Mouse (Mus musculus) heart, embryonic 14.5 days (tissue): ENCODE data around the gene Zan. TPM values are rescaled to one million over a fixed set of nuclear protein-coding genes. Genes with fewer than 3 reads are reported as not detected.

ENCODE experiments used
- ATAC-seq: fragments of 200-750 bp; cut with Nextera tagmentation; 2 replicates; pipeline ENCODE4 v1.8.0; 2017; ENCODE audit warnings: low read depth, moderate TSS enrichment; ENCODE audit not compliant: insufficient number of reproducible peaks, insufficient read depth, low FRiP score
- H3K27ac ChIP-seq, 2 experiments: fragments of 200-500 bp in 1 of 2; fragments of 300-500 bp in 1 of 2; sonication (generic) in 1 of 2; replicated peaks in 1 of 2; 2 replicates each; pipeline ENCODE4 v1.5.1; 2012 to 2014; ENCODE audit warnings: low read depth in 2 of 2, low read length in 2 of 2, control low read depth in 1 of 2, mild to moderate bottlenecking in 1 of 2, mixed read lengths in 1 of 2; ENCODE audit not compliant: control insufficient read depth in 1 of 2, insufficient read depth in 1 of 2
- H3K27me3 ChIP-seq: fragments of 300-500 bp; sonication (generic); 2 replicates; pipeline ENCODE4 v1.6.1; 2014; ENCODE audit warnings: mild to moderate bottlenecking, low read length, control low read depth; ENCODE audit not compliant: control insufficient read depth, insufficient read depth
- H3K36me3 ChIP-seq: fragments of 300-500 bp; sonication (generic); 2 replicates; pipeline ENCODE4 v1.6.1; 2014; ENCODE audit warnings: mild to moderate bottlenecking, control low read depth, low read length, mixed read lengths; ENCODE audit not compliant: control insufficient read depth, insufficient read depth
- H3K4me1 ChIP-seq, 2 experiments: fragments of 200-500 bp in 1 of 2; fragments of 300-500 bp in 1 of 2; sonication (generic) in 1 of 2; 2 replicates each; pipeline ENCODE4 v1.6.1; 2012 to 2014; ENCODE audit warnings: low read length in 2 of 2, control low read depth in 1 of 2, mixed read lengths in 1 of 2; ENCODE audit not compliant: control insufficient read depth in 2 of 2, insufficient read depth in 2 of 2
- H3K4me2 ChIP-seq: fragments of 300-500 bp; sonication (generic); 2 replicates; pipeline ENCODE4 v1.6.1; 2014; ENCODE audit warnings: mild to moderate bottlenecking, low read length
- H3K4me3 ChIP-seq, 2 experiments: fragments of 200-500 bp in 1 of 2; fragments of 300-500 bp in 1 of 2; sonication (generic) in 1 of 2; 2 replicates each; pipeline ENCODE4 v1.5.1; 2012 to 2014; ENCODE audit warnings: low read length in 2 of 2, mild to moderate bottlenecking in 2 of 2, control low read depth in 1 of 2, low read depth in 1 of 2, moderate library complexity in 1 of 2; ENCODE audit not compliant: control insufficient read depth in 1 of 2, insufficient read depth in 1 of 2
- H3K9ac ChIP-seq: fragments of 300-500 bp; sonication (generic); 2 replicates; pipeline ENCODE4 v1.6.1; 2014; ENCODE audit warnings: mild to moderate bottlenecking, low read length
- H3K9me3 ChIP-seq: fragments of 300-500 bp; sonication (generic); 2 replicates; pipeline ENCODE4 v1.6.1; 2016; ENCODE audit warnings: low read length, control low read depth; ENCODE audit not compliant: control insufficient read depth
- WGBS: fragments of 180-500 bp; shearing (Covaris S2); extraction: QIAGEN DNeasy Blood & Tissue Kit; methylation state at CpG from one replicate; pipeline ENCODE4 v1.1.7; 2014; 5-methylcytosine and 5-hydroxymethylcytosine counted together
- polyA plus RNA-seq: library from polyadenylated mRNA; unstranded; fragments of >200 nt; fragmentation: Nextera tagmentation; extraction: Ambion mirVana; gene quantifications from 2 replicates; pipeline ENCODE4 v1.2.1, GENCODE M21; 2014

The Zan gene
- polyA plus RNA-seq, 1 experiment from 2014 or later = 0.11 TPM

DNA sequence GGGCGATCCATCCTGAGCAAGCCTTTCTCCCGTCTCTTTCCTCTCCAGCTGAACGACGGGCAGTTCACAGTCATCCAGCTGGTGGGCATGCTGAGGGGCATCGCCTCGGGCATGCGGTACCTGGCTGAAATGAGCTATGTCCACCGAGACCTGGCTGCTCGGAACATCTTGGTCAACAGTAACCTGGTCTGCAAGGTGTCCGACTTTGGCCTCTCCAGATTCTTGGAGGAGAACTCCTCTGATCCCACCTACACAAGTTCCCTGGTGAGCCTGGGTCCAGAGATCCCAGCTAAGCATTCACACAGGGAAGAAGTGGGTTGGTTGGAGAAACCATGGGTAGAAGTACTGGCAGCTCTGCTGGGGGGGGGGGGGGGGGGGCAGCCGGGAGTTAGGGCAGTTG is 107.2 kb downstream of the Zan start:
- Histone ChIP-seq H3K9ac (no peak overlapping the region), H3K36me3 (peaks cover 100% of the 10 kb centered on the region), H3K27ac (no peak overlapping the region), H3K27me3 (no peaks in the 10 kb centered on the region), H3K4me1 (no peaks in the 10 kb centered on the region), H3K4me2 (no peak overlapping the region), H3K9me3 (no peaks in the 10 kb centered on the region), H3K4me3 (no peak overlapping the region)
- ATAC-seq = no peak
- WGBS = 94% methylated on average over 9 of the region's 11 CpGs

DNA sequence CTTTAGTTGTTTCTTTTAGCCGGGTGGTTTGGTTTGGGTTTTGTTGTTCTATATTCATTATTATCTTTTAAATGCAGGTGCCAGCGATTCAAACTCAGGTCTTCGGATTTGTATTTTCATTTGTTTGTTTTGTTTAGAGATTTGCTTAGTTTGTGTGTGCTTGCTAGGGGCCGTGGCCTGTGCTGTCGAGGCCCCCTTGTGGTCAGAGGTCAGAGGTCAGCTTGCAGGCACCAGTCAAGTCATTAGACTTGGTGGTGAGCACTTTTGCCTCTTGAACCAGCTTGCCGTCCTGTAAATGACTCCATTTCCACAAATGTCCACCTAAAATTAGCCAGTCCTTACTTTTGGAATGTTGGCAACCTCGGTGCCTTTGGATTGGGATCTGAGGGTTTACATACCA is 118.5 kb downstream of the Zan start:
- Histone ChIP-seq H3K27me3 (no peaks in the 10 kb centered on the region), H3K4me3 (no peak overlapping the region), H3K4me1 (peaks cover 0 to 3% of the 10 kb centered on the region in 2 experiments; a peak in 1 of 4 replicates), H3K9ac (no peak overlapping the region), H3K27ac (no peak overlapping the region), H3K4me2 (no peak overlapping the region), H3K9me3 (no peaks in the 10 kb centered on the region), H3K36me3 (peaks cover 99% of the 10 kb centered on the region)
- ATAC-seq = no peak
- 34% methylated on average over 7 of the region's 7 CpGs for WGBS

GRCm38 (mm10) chr5:137354091-137354490 is 122.8 kb downstream of the Zan start:
- peaks cover 15 to 19% of the 10 kb centered on the region in 2 experiments for H3K4me1 ChIP-seq
- H3K9me3 ChIP-seq = no peaks in the 10 kb centered on the region
- H3K4me2 ChIP-seq = peak overlapping the region; percentile 78
- no peak overlapping the region for H3K4me3 ChIP-seq
- H3K27me3 ChIP-seq = no peaks in the 10 kb centered on the region
- no peak overlapping the region for H3K9ac ChIP-seq
- no peak overlapping the region for H3K27ac ChIP-seq
- no peak for ATAC-seq
- peaks cover 57% of the 10 kb centered on the region for H3K36me3 ChIP-seq
- WGBS = 78% methylated on average over 17 of the region's 17 CpGs

DNA sequence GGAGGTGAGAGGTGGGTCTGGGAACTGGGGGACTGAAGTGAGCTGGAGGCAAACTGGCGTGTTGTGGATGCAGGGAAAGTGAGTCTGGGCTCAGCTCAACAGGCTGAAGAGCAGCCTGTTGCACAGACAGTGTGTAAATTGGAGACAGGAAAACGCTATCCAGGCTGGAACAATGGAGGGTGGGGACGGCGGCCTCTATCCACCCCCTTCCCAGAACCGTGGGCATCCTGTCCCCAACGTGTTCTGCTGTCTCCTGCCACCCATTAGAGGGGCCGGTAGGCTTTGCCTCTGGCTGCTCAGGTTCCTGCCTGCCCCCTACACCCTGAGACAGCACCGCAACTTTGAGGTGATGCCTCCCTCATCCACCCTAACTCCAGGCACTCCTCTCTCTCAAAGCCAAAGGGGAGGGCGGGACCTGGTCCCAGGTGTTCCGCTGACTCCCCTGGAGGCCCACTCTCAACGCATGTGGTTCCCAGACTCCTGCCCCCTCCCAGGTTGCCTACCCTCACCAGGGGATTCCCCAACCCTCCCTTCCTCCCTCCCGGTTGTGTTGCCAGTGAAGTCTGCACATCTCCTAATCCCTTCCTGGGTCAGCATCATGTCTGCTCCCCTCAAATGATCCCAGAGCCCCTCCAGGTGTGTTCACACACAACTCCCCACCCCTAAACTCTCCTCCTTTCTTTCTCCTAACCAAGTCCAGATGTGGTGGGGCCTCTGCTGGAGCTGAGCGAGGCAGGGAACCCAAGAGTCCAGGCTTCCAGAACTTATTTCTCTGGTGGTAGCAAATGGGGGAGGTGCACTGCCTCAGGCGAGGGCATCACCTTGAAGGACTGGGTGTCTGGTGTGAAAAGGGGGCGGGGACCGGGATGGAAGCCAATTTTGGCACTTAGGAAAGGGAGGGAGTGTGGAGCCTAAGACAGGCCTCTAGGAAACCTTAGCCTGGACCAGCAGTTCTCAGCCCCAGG is 124.6 kb downstream of the Zan start:
- 10% methylated on average over 16 of the region's 16 CpGs for WGBS

GRCm38 (mm10) chr5:137351394-137351793 is 125.5 kb downstream of the Zan start:
- Histone ChIP-seq H3K27ac (peak overlapping the region; percentile 29 to 98), H3K36me3 (peaks cover 30% of the 10 kb centered on the region), H3K4me2 (peak overlapping the region; percentile 78), H3K27me3 (no peaks in the 10 kb centered on the region), H3K4me1 (peaks cover 25 to 39% of the 10 kb centered on the region in 2 experiments), H3K4me3 (peak overlapping the region; percentile 59 to 91), H3K9ac (peak overlapping the region; percentile 97), H3K9me3 (no peaks in the 10 kb centered on the region)
- no peak for ATAC-seq
- 32% methylated on average over 4 of the region's 4 CpGs for WGBS

More for the DNA sequence above, 124.6 kb downstream of the Zan start:
- Histone ChIP-seq H3K4me2 (peak overlapping the region; percentile 78), H3K36me3 (peaks cover 39% of the 10 kb centered on the region), H3K4me3 (peak overlapping the region; percentile 59 to 91), H3K9ac (peak overlapping the region; percentile 97), H3K27ac (peak overlapping the region; percentile 6 to 98; a peak in 3 of 4 replicates), H3K27me3 (no peaks in the 10 kb centered on the region), H3K4me1 (peaks cover 23 to 32% of the 10 kb centered on the region in 2 experiments), H3K9me3 (no peaks in the 10 kb centered on the region)
- no peak for ATAC-seq

- Histone ChIP-seq H3K4me2 (peak overlapping the region; percentile 78), H3K4me3 (peak overlapping the region; percentile 59 to 91), H3K9me3 (no peaks in the 10 kb centered on the region), H3K9ac (peak overlapping the region; percentile 97), H3K27me3 (no peaks in the 10 kb centered on the region), H3K4me1 (peaks cover 27 to 43% of the 10 kb centered on the region in 2 experiments), H3K27ac (peak overlapping the region; percentile 29 to 98), H3K36me3 (peaks cover 27% of the 10 kb centered on the region)
- 8% methylated on average over 8 of the region's 8 CpGs for WGBS
- no peak for ATAC-seq
Observed at GRCm38 (mm10) chr5:137351058-137351380, 125.8 kb downstream of the Zan start.

DNA sequence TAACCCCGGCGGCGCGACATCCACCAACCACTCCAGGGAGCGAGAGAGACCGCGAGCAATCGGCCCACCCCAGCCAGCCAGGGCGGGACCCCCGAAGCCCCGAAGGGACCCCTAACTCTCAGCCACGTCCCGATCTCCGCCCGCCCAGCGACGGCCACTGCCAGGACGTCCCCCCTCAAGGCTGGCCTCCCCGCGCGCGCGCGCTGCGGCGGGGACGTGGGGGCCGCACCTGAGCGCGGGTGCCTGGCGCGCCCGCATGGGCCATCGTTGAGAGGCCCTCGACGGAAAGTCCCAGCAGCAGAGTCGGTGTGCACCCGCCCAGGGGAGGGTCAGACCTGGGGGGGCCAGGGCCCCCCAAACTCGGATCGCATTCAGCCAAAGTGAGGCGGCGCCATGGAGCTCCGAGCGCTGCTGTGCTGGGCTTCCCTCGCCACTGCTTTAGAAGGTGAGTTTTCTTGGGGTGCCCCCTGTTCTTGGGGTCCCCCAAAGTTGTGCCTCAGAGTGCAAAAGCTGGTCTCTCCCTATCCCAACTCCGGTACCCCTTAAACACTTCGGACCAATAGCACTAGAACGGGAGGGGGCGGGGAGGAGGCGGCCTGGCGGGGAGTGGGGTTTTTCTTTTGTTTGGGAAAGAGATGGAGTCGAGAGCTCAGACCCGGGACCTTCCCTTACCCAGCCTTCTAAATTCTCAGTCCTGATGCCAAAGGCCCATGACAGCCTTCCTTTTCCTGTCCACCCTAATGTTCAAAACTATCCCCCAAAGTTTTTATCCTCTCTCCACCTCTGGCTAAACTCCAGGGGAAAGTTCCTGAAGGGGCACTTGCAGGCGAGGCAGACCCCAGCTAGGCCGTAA is 126.4 kb downstream of the Zan start:
- peak overlapping the region; percentile 78 for H3K4me2 ChIP-seq
- H3K36me3 ChIP-seq = peaks cover 21% of the 10 kb centered on the region
- H3K9me3 ChIP-seq = no peaks in the 10 kb centered on the region
- H3K4me3 ChIP-seq = peak overlapping the region; percentile 59 to 91
- peak overlapping the region; percentile 97 for H3K9ac ChIP-seq
- H3K27me3 ChIP-seq = no peaks in the 10 kb centered on the region
- H3K4me1 ChIP-seq = peaks cover 30 to 48% of the 10 kb centered on the region in 2 experiments
- peak; percentile 49 for ATAC-seq
- WGBS = 1% methylated on average over 55 of the region's 55 CpGs
- peak overlapping the region; percentile 87 to 98 for H3K27ac ChIP-seq
